Mouse (Mus musculus): ENCODE measurements at regions not wholly inside any gene's neighbourhood (a gene's known extent, or its start where the extent isn't known, plus 50 kb on each side); places are given as distances from the start of the nearest gene placed in this dataset.

- TF ChIP-seq CTCF (IDR thresholded peaks at IDR 0.05; ENCODE audit: control insufficient read depth, insufficient read depth, insufficient replicate concordance, low read depth, low read length) (no peak), POLR2A (IDR thresholded peaks at IDR 0.05; ENCODE audit: control insufficient read depth, low read depth, low read length) (no peak)
These were observed 146.2 kb downstream of the Dhx15 start for GRCm38 (mm10) chr5:52044101-52044500.
